Mouse (Mus musculus) spleen, embryonic (tissue): ENCODE measurements around the gene Odf3l1.

Experiments
- CTCF ChIA-PET: fragments of 350-600 bp; sonication (Branson Sonifier 250); formaldehyde crosslinking; loops from one replicate; lab custom pipeline; 2022; lab: Charles Lee

The Odf3l1 gene

GRCm38 (mm10) chr9:56882818-56883217, 18.3 kb upstream of the Odf3l1 start:
- CTCF ChIA-PET, result no interaction called here

GRCm38 (mm10) chr9:56882283-56882682, 17.8 kb upstream of the Odf3l1 start:
- CTCF ChIA-PET, result no interaction called here

GRCm38 (mm10) chr9:56881539-56882082, 17.1 kb upstream of the Odf3l1 start:
- CTCF ChIA-PET, result no interaction called here

- CTCF ChIA-PET, result no interaction called here
Measured at GRCm38 (mm10) chr9:56880790-56881189, 16.3 kb upstream of the Odf3l1 start.

- CTCF ChIA-PET, result no interaction called here
Measured at GRCm38 (mm10) chr9:56877284-56877683, 12.8 kb upstream of the Odf3l1 start.

GRCm38 (mm10) chr9:56876784-56877183, 12.3 kb upstream of the Odf3l1 start:
- CTCF ChIA-PET, result no interaction called here

GRCm38 (mm10) chr9:56873097-56873496, 8.6 kb upstream of the Odf3l1 start:
- CTCF ChIA-PET, result no interaction called here

- CTCF ChIA-PET, result no interaction called here
Measured at GRCm38 (mm10) chr9:56872105-56872903, 7.8 kb upstream of the Odf3l1 start.

- CTCF ChIA-PET, result no interaction called here
Measured at GRCm38 (mm10) chr9:56871191-56871590, 6.7 kb upstream of the Odf3l1 start.

- CTCF ChIA-PET, result no interaction called here
Measured at GRCm38 (mm10) chr9:56870778-56871177, 6.3 kb upstream of the Odf3l1 start.

- CTCF ChIA-PET, result no interaction called here
Measured at GRCm38 (mm10) chr9:56869552-56869951, 5.1 kb upstream of the Odf3l1 start.

- CTCF ChIA-PET, result no interaction called here
Measured at GRCm38 (mm10) chr9:56868292-56868691, 3.8 kb upstream of the Odf3l1 start.

GRCm38 (mm10) chr9:56866430-56866829, 2.0 kb upstream of the Odf3l1 start:
- CTCF ChIA-PET, result no interaction called here

- CTCF ChIA-PET, result no interaction called here
Measured at GRCm38 (mm10) chr9:56865673-56866400, 1.4 kb upstream of the Odf3l1 start.

- CTCF ChIA-PET, result no interaction called here
Measured at GRCm38 (mm10) chr9:56864832-56865231, 353 bp upstream of the Odf3l1 start, which contains the start of gene Cspg4. Gene Cspg4 (plus strand): TSS chr9:56865033.

GRCm38 (mm10) chr9:56862863-56863262, 1.6 kb downstream of the Odf3l1 start:
- CTCF ChIA-PET, result no interaction called here

- CTCF ChIA-PET, result interaction anchor here (0.7 kb wide), 1 partner anchor 9 kb away, joined by 4 read pairs; no protein-coding TSS in a partner anchor
Measured at GRCm38 (mm10) chr9:56860486-56861269, 3.8 kb downstream of the Odf3l1 start.

GRCm38 (mm10) chr9:56860035-56860434, 4.4 kb downstream of the Odf3l1 start:
- CTCF ChIA-PET, result no interaction called here

GRCm38 (mm10) chr9:56857463-56857862, 7.0 kb downstream of the Odf3l1 start:
- CTCF ChIA-PET, result no interaction called here

GRCm38 (mm10) chr9:56851778-56852177, 12.7 kb downstream of the Odf3l1 start:
- CTCF ChIA-PET, result interaction anchor here (0.5 kb wide), 1 partner anchor 9 kb away, joined by 4 read pairs; no protein-coding TSS in a partner anchor

- CTCF ChIA-PET, result no interaction called here
Measured at GRCm38 (mm10) chr9:56850905-56851252, 13.6 kb downstream of the Odf3l1 start.
